Mouse (Mus musculus) stomach, postnatal 0 days (tissue): ENCODE measurements around the gene Rimbp2. TPM values are rescaled to one million over a fixed set of nuclear protein-coding genes. Genes with fewer than 3 reads are reported as not detected.
A peak's percentile ranks its signal among the peaks of the same experiment; 100 is the strongest.

ENCODE experiments used
- ATAC-seq: fragments of 200-750 bp; cut with Nextera tagmentation; 2 replicates; pipeline ENCODE4 v1.8.0; 2017; ENCODE audit not compliant: low FRiP score, low TSS enrichment
- DNase-seq: peaks from one replicate; pipeline ENCODE4 v3.0.0-alpha.2; 2016; ENCODE audit warnings: low spot score
- H3K27ac ChIP-seq: fragments of 300-500 bp; sonication (generic); replicated peaks from 2 replicates; pipeline ENCODE4 v1.5.1; 2014; ENCODE audit warnings: mild to moderate bottlenecking, control low read depth
- H3K27me3 ChIP-seq: fragments of 300-500 bp; sonication (generic); 2 replicates; pipeline ENCODE4 v1.6.1; 2014; ENCODE audit warnings: low read length; ENCODE audit not compliant: control insufficient read depth, insufficient read depth
- H3K36me3 ChIP-seq: fragments of 300-500 bp; sonication (generic); 2 replicates; pipeline ENCODE4 v1.6.1; 2014; ENCODE audit warnings: low read length, mixed read lengths; ENCODE audit not compliant: control insufficient read depth, insufficient read depth
- H3K4me1 ChIP-seq: fragments of 300-500 bp; sonication (generic); replicated peaks from 2 replicates; pipeline ENCODE4 v1.6.1; 2014; ENCODE audit warnings: antibody characterized with exemption; ENCODE audit not compliant: control insufficient read depth, insufficient read depth
- H3K4me2 ChIP-seq: fragments of 300-500 bp; sonication (generic); replicated peaks from 2 replicates; pipeline ENCODE4 v1.6.1; 2014; ENCODE audit warnings: low read depth, mild to moderate bottlenecking, control low read depth, moderate library complexity
- H3K4me3 ChIP-seq: fragments of 300-500 bp; sonication (generic); 2 replicates; pipeline ENCODE4 v1.5.1; 2014; ENCODE audit warnings: low read depth, low read length, control low read depth
- H3K9ac ChIP-seq: fragments of 300-500 bp; sonication (generic); 2 replicates; pipeline ENCODE4 v1.6.1; 2014; ENCODE audit warnings: mild to moderate bottlenecking, low read length, control low read depth, mixed read lengths
- H3K9me3 ChIP-seq: fragments of 300-500 bp; sonication (generic); 2 replicates; pipeline ENCODE4 v1.6.1; 2016; ENCODE audit warnings: low read length; ENCODE audit not compliant: control insufficient read depth
- CTCF ChIP-seq: IDR thresholded peaks from 2 replicates; pipeline ENCODE4 v1.5.1; 2016; ENCODE audit warnings: antibody characterized with exemption, low read depth, mild to moderate bottlenecking, moderate library complexity
- EP300 ChIP-seq: optimal IDR thresholded peaks from 2 replicates; pipeline ENCODE3; 2016; ENCODE audit warnings: antibody characterized with exemption
- WGBS: fragments of 180-500 bp; shearing (Covaris S2); extraction: QIAGEN DNeasy Blood & Tissue Kit; methylation state at CpG from one replicate; pipeline ENCODE4 v1.1.7; 2014; 5-methylcytosine and 5-hydroxymethylcytosine counted together
- polyA plus RNA-seq: library from polyadenylated mRNA; unstranded; fragments of >200 nt; fragmentation: Nextera tagmentation; extraction: Ambion mirVana; gene quantifications from 2 replicates; pipeline ENCODE4 v1.2.1, GENCODE M21; 2015

Rimbp2 gene
- polyA plus RNA-seq, 1 experiment from 2014 or later, result 0.17 TPM

DNA sequence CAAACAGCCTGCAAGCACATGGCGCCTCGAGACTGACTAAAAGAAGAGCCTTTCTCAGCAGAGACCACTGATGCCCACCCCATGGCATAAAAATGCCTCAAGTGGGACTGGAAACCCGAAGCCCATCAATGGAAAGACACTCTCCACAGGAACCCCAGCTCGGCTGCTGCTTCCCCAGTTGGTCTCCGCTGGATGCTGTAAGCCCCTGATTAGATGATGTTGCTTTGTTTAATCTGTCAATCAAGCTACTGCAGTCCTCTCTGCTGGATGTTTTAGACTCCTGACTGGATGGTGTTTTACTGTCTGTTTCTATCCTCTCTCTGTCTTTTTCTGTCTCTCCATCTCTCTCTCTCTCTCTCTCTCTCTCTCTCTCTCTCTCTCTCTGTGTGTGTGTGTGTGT is 33.2 kb downstream of the Rimbp2 start:
- no peak overlapping the region for H3K9ac ChIP-seq
- H3K27me3 ChIP-seq, result no peaks in the 10 kb centered on the region
- no peak overlapping the region for H3K4me2 ChIP-seq
- DNase-seq (no peak), ATAC-seq (no peak)
- 35% methylated on average over 5 of the region's 5 CpGs for WGBS
- H3K4me1 ChIP-seq, result no peaks in the 10 kb centered on the region
- no peak overlapping the region for H3K4me3 ChIP-seq
- no peak for TF ChIP-seq CTCF
- TF ChIP-seq EP300, result no peak
- no peak overlapping the region for H3K27ac ChIP-seq
- no peaks in the 10 kb centered on the region for H3K9me3 ChIP-seq
- H3K36me3 ChIP-seq, result no peaks in the 10 kb centered on the region

DNA sequence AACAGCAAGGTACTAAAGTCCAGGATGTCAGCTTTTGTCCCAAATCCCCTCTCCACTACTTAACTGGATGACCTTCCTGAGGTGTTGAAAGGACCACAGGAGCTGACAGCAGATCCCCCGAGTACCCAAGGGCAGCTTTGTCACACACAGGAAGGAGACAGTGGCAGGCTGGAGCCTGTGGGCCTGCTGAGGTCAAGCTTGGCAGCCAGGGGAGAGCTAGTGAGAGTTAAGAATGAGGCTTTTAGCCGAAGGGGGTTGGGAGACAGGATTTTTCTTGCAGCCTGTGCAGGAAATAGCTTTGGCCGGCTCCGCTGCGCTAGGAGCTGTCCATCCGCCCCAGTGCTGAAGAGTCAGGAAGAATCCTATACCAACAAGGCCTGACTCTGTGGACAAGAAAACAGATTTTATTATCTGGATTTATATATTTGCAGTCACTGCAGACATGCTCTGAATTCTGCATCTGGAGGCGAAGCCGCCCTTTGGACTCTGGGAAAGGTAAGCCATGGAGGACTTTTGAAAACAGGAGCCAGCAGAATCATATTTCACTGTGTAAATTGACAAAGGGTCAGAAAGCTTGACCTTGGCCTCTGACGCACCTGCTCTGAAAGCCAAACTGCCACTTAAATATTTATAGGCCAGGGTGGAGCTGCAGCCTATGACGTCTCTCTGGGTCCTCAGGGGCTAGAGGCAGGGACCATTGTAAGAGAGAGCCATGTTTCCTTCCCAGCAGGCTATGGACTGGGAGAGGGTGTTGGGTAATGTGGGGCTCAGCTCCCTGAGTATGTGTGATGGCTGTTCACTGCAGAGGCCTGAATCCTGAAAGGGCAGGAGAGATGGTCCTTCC is 35.9 kb downstream of the Rimbp2 start:
- no peak for TF ChIP-seq EP300
- TF ChIP-seq CTCF, result peak; percentile 11; the same call in 1 of the 2 replicates
- no peaks in the 10 kb centered on the region for H3K4me1 ChIP-seq
- H3K4me3 ChIP-seq, result no peak overlapping the region
- no peak overlapping the region for H3K9ac ChIP-seq
- H3K4me2 ChIP-seq, result no peak overlapping the region
- 5% methylated on average over 10 of the region's 10 CpGs for WGBS
- H3K27me3 ChIP-seq, result no peaks in the 10 kb centered on the region
- ATAC-seq, result peak; percentile 81
- peak; percentile 88 for DNase-seq
- no peak overlapping the region for H3K27ac ChIP-seq
- H3K9me3 ChIP-seq, result no peaks in the 10 kb centered on the region
- H3K36me3 ChIP-seq, result no peaks in the 10 kb centered on the region

DNA sequence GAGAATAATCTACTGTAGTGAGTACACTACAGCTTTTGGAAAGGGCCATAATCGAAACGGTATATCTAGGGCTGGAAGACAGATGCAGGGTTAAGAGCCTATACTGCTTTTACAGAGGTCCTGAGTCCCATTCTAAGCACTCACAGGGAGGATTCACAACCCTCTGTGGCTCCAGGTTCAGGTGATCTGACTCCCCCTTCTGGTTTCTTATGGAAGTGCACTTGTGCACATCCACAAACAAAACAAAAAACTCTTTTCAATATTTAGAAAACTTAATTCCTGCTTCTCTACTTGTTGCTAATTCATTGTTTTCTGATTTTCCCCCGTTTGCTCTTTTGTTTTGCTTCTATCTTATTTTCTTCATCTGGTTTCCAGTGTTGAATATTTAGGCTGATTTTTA is 39.5 kb downstream of the Rimbp2 start:
- no peak overlapping the region for H3K27ac ChIP-seq
- H3K4me2 ChIP-seq, result no peak overlapping the region
- 79% methylated on average over 3 of the region's 3 CpGs for WGBS
- no peak for ATAC-seq
- no peak overlapping the region for H3K4me3 ChIP-seq
- no peak overlapping the region for H3K9ac ChIP-seq
- H3K27me3 ChIP-seq, result no peaks in the 10 kb centered on the region
- no peak for TF ChIP-seq EP300
- TF ChIP-seq CTCF, result no peak
- no peaks in the 10 kb centered on the region for H3K4me1 ChIP-seq
- H3K36me3 ChIP-seq, result no peaks in the 10 kb centered on the region
- H3K9me3 ChIP-seq, result no peaks in the 10 kb centered on the region
- no peak for DNase-seq

DNA sequence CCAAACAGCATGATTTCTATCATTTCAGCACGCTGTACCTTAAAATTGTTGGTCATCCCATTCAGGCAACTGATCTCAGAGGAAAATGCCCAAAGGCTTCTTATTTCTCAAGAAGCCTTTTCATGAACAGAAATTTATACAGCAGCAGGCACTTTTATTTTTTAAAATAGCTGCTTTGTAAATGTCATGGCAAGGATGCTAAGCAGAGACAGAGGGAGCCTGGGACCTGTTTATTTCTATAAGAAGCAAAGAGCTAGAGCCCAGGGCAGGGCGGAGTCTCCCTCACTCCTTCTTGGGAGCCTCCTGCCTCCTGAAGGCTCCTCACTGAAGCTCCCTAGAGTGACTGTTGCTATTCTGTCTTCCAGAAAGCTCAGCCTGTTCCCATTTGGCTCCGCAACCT is 40.9 kb downstream of the Rimbp2 start:
- DNase-seq, result no peak
- TF ChIP-seq CTCF (no peak), EP300 (no peak)
- Histone ChIP-seq H3K27me3 (no peaks in the 10 kb centered on the region), H3K9ac (no peak overlapping the region), H3K9me3 (no peaks in the 10 kb centered on the region), H3K36me3 (no peaks in the 10 kb centered on the region), H3K4me3 (no peak overlapping the region), H3K27ac (no peak overlapping the region), H3K4me1 (no peaks in the 10 kb centered on the region), H3K4me2 (no peak overlapping the region)
- ATAC-seq, result no peak
- WGBS, result 95% methylated on average over 3 of the region's 3 CpGs

DNA sequence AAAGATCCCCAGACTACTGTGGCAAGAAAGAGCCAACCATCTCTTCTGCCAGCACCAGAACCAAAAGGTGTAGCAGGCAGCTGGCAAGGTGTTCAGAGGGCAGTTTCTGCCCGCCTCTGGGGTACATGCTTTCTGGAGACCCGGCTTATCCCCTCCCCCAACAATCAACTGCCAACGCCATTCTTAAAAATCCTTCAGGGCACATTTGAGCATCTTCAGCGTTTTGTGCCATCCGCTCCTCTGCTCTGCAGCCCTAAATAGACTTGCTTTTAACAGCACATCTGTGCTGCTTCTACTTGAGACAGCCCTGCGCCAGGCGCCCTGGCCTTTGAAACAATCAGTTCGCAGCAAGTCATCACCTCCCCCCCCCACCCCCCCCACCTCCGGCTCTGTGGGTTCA is 41.7 kb downstream of the Rimbp2 start:
- Histone ChIP-seq H3K9ac (no peak overlapping the region), H3K36me3 (no peaks in the 10 kb centered on the region), H3K27me3 (no peaks in the 10 kb centered on the region), H3K27ac (no peak overlapping the region), H3K4me3 (no peak overlapping the region), H3K4me2 (no peak overlapping the region), H3K9me3 (no peaks in the 10 kb centered on the region), H3K4me1 (no peaks in the 10 kb centered on the region)
- ATAC-seq, result no peak
- TF ChIP-seq CTCF, result no peak
- no peak for TF ChIP-seq EP300
- 71% methylated on average over 9 of the region's 9 CpGs for whole genome bisulfite sequencing
- DNase-seq, result no peak

DNA sequence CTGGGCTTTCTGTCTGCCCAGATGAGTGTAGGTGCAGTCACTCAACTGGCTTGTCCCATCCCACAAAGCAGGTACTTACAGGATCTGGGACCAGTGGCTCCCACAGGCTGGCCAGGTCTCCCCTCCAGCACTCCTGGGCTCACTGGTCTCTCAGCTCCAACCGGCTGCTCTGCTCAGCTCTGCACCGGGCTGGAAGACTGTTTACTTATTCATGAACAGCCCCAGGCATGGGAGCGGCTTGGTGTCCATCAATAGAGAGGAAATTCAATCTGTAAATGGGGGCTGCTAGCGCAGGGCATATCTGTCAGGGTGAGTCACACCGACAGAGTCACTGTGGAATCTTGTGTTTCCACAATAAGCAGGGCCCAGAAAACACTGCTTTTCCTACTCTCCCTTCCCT is 49.2 kb downstream of the Rimbp2 start:
- no peak for TF ChIP-seq EP300
- no peak for TF ChIP-seq CTCF
- WGBS, result 4% methylated on average over 5 of the region's 5 CpGs
- Histone ChIP-seq H3K36me3 (no peaks in the 10 kb centered on the region), H3K27me3 (no peaks in the 10 kb centered on the region), H3K9me3 (no peaks in the 10 kb centered on the region), H3K4me1 (no peaks in the 10 kb centered on the region), H3K4me3 (no peak overlapping the region), H3K4me2 (no peak overlapping the region), H3K9ac (no peak overlapping the region), H3K27ac (no peak overlapping the region)
- ATAC-seq (no peak), DNase-seq (peak; percentile 16)
